Mouse (Mus musculus) activated CD4-positive, CD25-positive, alpha-beta regulatory T cell (primary cell): ENCODE measurements around the gene BC147527. TPM values are rescaled to one million over a fixed set of nuclear protein-coding genes. Genes with fewer than 3 reads are reported as not detected.

ENCODE experiments used
- polyA plus RNA-seq, 2 experiments: library from polyadenylated mRNA; unstranded; fragments of 100-300 nt; shearing (Covaris generic); gene quantifications; one replicate each; pipeline ENCODE4 v1.2.1; 2017

BC147527 gene
- 10 to 100 TPM; 47.7 to 98.3 TPM for polyA plus RNA-seq

DNA sequence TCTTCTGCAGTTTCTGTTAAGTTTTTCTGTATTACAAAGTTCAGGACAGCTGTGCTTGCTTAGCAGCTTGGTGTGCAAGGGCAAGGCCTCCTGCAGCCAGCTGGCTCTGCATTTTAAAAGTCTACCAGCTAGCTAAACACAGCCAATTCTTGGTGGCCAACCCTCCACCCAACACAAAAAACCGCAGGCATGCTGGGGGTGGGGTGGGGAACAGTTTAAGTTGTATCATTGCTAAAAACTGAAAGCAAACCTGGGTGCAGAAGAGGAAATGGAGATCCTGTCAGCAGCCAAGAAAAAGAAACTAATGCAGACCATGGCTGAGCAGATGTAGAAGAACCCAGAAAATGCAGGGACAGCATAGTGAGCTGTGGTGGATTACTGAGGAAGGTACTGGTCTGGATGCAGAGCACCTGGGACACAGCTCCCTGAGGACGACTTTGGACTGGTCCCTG lies at the start of gene BC147527:
Gene BC147527, plus strand, starts transcription at position 402 of the 452 bp plus-strand sequence.

DNA sequence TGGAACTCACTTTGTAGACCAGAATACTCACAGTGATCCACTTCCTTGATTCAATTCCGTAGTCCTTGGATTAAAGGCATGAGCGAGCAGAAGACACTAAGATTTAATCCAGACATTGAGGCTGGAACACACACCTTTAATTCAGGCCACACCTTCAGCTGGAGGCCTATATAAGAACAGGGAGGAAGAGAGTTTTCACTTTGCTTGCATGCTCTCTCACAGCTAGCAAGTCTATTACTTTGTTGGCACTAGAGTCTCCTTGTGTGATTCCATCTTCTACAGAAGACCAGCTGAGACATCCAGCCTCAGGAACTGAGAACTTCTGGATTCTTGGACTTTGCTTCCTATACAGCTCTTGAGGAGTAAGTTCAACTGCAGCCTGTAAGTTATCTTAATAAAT lies 37.3 kb upstream of the BC147527 start, which contains the start of gene AF067061:
Gene AF067061, plus strand, starts transcription at position 245 of the 400 bp plus-strand sequence.

DNA sequence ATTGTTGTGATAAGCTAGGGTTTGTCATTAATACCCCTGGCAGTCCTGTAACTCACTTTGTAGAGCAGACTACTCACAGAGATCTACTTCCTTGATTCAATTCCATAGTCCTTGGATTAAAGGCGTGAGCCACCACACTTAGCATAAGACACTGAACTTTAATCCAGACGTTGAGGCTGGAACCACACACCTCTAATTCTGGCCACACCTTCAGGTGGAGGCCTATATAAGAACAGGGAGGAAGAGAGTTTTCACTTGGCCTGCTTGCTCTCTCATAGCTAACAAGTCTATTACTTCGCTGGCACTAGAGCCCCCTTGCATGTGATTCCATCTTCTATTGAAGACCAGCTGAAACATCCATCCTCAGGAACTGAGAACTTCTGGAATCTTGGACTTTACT lies 16.4 kb downstream of the BC147527 start, which contains the start of gene Tcstv3:
Gene Tcstv3, plus strand, starts transcription at position 301 of the 400 bp plus-strand sequence.

Other genes with a start within 250 kb of the BC147527 start
- 1 to 10 TPM in 1 of 2 experiments, under 1 TPM in 1; 0.73 to 3.1 TPM for gene Gm21188, start 248.2 kb upstream of the BC147527 start, polyA plus RNA-seq
- not detected for gene Gm20767, start 160.1 kb upstream of the BC147527 start, polyA plus RNA-seq
- gene Gm21818, start 128.0 kb upstream of the BC147527 start, polyA plus RNA-seq = not detected
- not detected for gene Gm21762, start 84.4 kb upstream of the BC147527 start, polyA plus RNA-seq
- not detected for gene Gm21731, start 61.3 kb upstream of the BC147527 start, polyA plus RNA-seq
- gene AF067061, start 37.3 kb upstream of the BC147527 start, polyA plus RNA-seq = under 1 TPM in 1 of 2 experiments, not detected in 1; 0.31 TPM
- gene Tcstv3, start 16.5 kb downstream of the BC147527 start, polyA plus RNA-seq = not detected